Mouse (Mus musculus) lung, postnatal 0 days (tissue): ENCODE results near the gene Papln. TPM values are rescaled to one million over a fixed set of nuclear protein-coding genes. Genes with fewer than 3 reads are reported as not detected.

Experiments used
- ATAC-seq: fragments of 200-750 bp; cut with Nextera tagmentation; 2 replicates; pipeline ENCODE4 v1.8.0; 2017; ENCODE audit warnings: moderate library complexity
- DNase-seq: peaks from one replicate; pipeline ENCODE4 v3.0.0-alpha.2; 2016; ENCODE audit warnings: low spot score
- H3K27ac ChIP-seq: fragments of 300-500 bp; sonication (generic); 2 replicates; pipeline ENCODE4 v1.5.1; 2014; ENCODE audit warnings: antibody characterized with exemption, mild to moderate bottlenecking, low read length, mixed read lengths
- H3K27me3 ChIP-seq: fragments of 300-500 bp; sonication (generic); replicated peaks from 2 replicates; pipeline ENCODE4 v1.6.1; 2014; ENCODE audit warnings: low read length, mixed read lengths; ENCODE audit not compliant: insufficient read depth
- H3K36me3 ChIP-seq: fragments of 300-500 bp; sonication (generic); 2 replicates; pipeline ENCODE4 v1.6.1; 2014; ENCODE audit warnings: low read length, mixed read lengths; ENCODE audit not compliant: insufficient read depth
- H3K4me1 ChIP-seq: fragments of 300-500 bp; sonication (generic); 2 replicates; pipeline ENCODE4 v1.6.1; 2014; ENCODE audit warnings: antibody characterized with exemption, low read depth, low read length, mixed read lengths; ENCODE audit not compliant: insufficient read depth
- H3K4me2 ChIP-seq: fragments of 300-500 bp; sonication (generic); replicated peaks from 2 replicates; pipeline ENCODE4 v1.6.1; 2014; ENCODE audit warnings: low read depth, mild to moderate bottlenecking, low read length, moderate library complexity, mixed read lengths
- H3K4me3 ChIP-seq: fragments of 300-500 bp; sonication (generic); 2 replicates; pipeline ENCODE4 v1.5.1; 2014; ENCODE audit warnings: low read depth, low read length
- H3K9ac ChIP-seq: fragments of 300-500 bp; sonication (generic); replicated peaks from 2 replicates; pipeline ENCODE4 v1.6.1; 2014; ENCODE audit warnings: low read depth, mild to moderate bottlenecking
- H3K9me3 ChIP-seq: fragments of 300-500 bp; sonication (generic); 2 replicates; pipeline ENCODE4 v1.6.1; 2016; ENCODE audit warnings: low read length, mixed read lengths
- CTCF ChIP-seq: IDR thresholded peaks from 2 replicates; pipeline ENCODE4 v1.5.1; 2016; ENCODE audit warnings: antibody characterized with exemption, mild to moderate bottlenecking
- EP300 ChIP-seq: IDR thresholded peaks from 2 replicates; pipeline ENCODE4 v1.6.1; 2016; ENCODE audit warnings: antibody characterized with exemption, mild to moderate bottlenecking, control low read depth
- WGBS: fragments of 180-500 bp; shearing (Covaris S2); extraction: QIAGEN DNeasy Blood & Tissue Kit; methylation state at CpG from one replicate; pipeline ENCODE4 v1.1.7; 2014; 5-methylcytosine and 5-hydroxymethylcytosine counted together
- polyA plus RNA-seq: library from polyadenylated mRNA; unstranded; fragments of >200 nt; fragmentation: Nextera tagmentation; extraction: Ambion mirVana; gene quantifications from 2 replicates; pipeline ENCODE4 v1.2.1, GENCODE M21; 2015

The Papln gene
- 0.29 and 0.30 TPM in 2 replicates for polyA plus RNA-seq

GRCm38 (mm10) chr12:83763311-83764043, at the start of gene Papln:
Gene Papln, plus strand, starts transcription at chr12:83763634.
- Histone ChIP-seq H3K9me3 (no peaks in the 10 kb centered on the region), H3K9ac (peak within 1 kb of the TSS; percentile 16), H3K27ac (no peak within 1 kb of the TSS), H3K4me2 (peak within 1 kb of the TSS; percentile 67), H3K27me3 (no peaks in the 10 kb centered on the region), H3K4me1 (peaks cover 6% of the 10 kb centered on the region; the same call in 1 of the 2 replicates), H3K4me3 (peak within 1 kb of the TSS; percentile 27; the same call in 1 of the 2 replicates), H3K36me3 (no peaks in the 10 kb centered on the region)
- TF ChIP-seq EP300: no peak
- TF ChIP-seq CTCF: no peak
- WGBS: 4% methylated on average over 27 of the region's 31 CpGs
- peak; percentile 27 for ATAC-seq
- DNase-seq: peak; percentile 33

GRCm38 (mm10) chr12:83713749-83714148, 49.7 kb upstream of the Papln start:
- TF ChIP-seq EP300: no peak
- TF ChIP-seq CTCF: peak; percentile 77
- DNase-seq (peak; percentile 77), ATAC-seq (no peak)
- H3K9me3 ChIP-seq: no peaks in the 10 kb centered on the region
- H3K27ac ChIP-seq: no peak overlapping the region
- H3K4me3 ChIP-seq: no peak overlapping the region
- H3K9ac ChIP-seq: no peak overlapping the region
- H3K4me1 ChIP-seq: no peaks in the 10 kb centered on the region
- no peaks in the 10 kb centered on the region for H3K27me3 ChIP-seq
- H3K36me3 ChIP-seq: peaks cover 17% of the 10 kb centered on the region; the same call in 1 of the 2 replicates
- WGBS: 47% methylated on average over 2 of the region's 2 CpGs
- no peak overlapping the region for H3K4me2 ChIP-seq

GRCm38 (mm10) chr12:83716416-83717184, 46.8 kb upstream of the Papln start:
- no peak overlapping the region for H3K9ac ChIP-seq
- no peak overlapping the region for H3K4me3 ChIP-seq
- no peaks in the 10 kb centered on the region for H3K9me3 ChIP-seq
- H3K4me2 ChIP-seq: no peak overlapping the region
- no peak for DNase-seq
- TF ChIP-seq EP300: no peak
- H3K27me3 ChIP-seq: no peaks in the 10 kb centered on the region
- H3K36me3 ChIP-seq: peaks cover 21% of the 10 kb centered on the region; the same call in 1 of the 2 replicates
- no peaks in the 10 kb centered on the region for H3K4me1 ChIP-seq
- ATAC-seq: no peak
- H3K27ac ChIP-seq: no peak overlapping the region
- whole genome bisulfite sequencing: 89% methylated on average over 15 of the region's 15 CpGs

GRCm38 (mm10) chr12:83719431-83719830, 44.0 kb upstream of the Papln start:
- TF ChIP-seq EP300 (no peak), CTCF (no peak)
- 96% methylated on average over 1 of the region's 1 CpGs for WGBS
- H3K4me2 ChIP-seq: no peak overlapping the region
- H3K36me3 ChIP-seq: peaks cover 21% of the 10 kb centered on the region; the same call in 1 of the 2 replicates
- H3K27ac ChIP-seq: no peak overlapping the region
- no peaks in the 10 kb centered on the region for H3K4me1 ChIP-seq
- DNase-seq: no peak
- H3K27me3 ChIP-seq: no peaks in the 10 kb centered on the region
- H3K9me3 ChIP-seq: no peaks in the 10 kb centered on the region
- no peak for ATAC-seq
- H3K4me3 ChIP-seq: no peak overlapping the region
- no peak overlapping the region for H3K9ac ChIP-seq

- Histone ChIP-seq H3K4me2 (no peak overlapping the region), H3K9ac (no peak overlapping the region), H3K36me3 (peaks cover 30% of the 10 kb centered on the region; the same call in 1 of the 2 replicates), H3K9me3 (no peaks in the 10 kb centered on the region), H3K4me3 (no peak overlapping the region), H3K27me3 (no peaks in the 10 kb centered on the region), H3K4me1 (no peaks in the 10 kb centered on the region), H3K27ac (no peak overlapping the region)
- ATAC-seq (no peak), DNase-seq (no peak)
- no peak for TF ChIP-seq EP300
- TF ChIP-seq CTCF: no peak
- 43% methylated on average over 6 of the region's 6 CpGs for WGBS
These were observed 42.2 kb upstream of the Papln start for GRCm38 (mm10) chr12:83721281-83721680.

DNA sequence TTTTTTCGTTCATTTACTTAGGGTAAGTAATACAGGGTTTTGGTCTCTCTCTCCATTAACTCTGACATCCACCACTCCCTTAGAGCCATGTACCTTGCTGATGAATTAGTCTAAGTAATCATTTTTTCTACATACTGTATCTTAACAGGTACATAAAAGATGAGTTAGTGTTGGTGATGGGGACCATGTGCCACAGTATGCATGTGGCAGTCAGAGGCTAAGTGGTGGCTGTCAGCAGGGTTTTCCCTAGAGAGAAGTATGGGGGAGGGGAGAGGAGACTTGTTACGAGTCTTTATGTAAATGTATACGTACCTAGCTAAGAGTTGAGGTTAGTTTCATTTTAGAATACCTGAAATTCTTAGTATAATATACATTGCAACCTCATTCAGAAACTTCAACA, 40.4 kb upstream of the Papln start:
- DNase-seq: no peak
- Histone ChIP-seq H3K9ac (no peak overlapping the region), H3K4me3 (no peak overlapping the region), H3K27me3 (no peaks in the 10 kb centered on the region), H3K9me3 (no peaks in the 10 kb centered on the region), H3K36me3 (peaks cover 28% of the 10 kb centered on the region; the same call in 1 of the 2 replicates), H3K4me2 (no peak overlapping the region), H3K27ac (no peak overlapping the region), H3K4me1 (no peaks in the 10 kb centered on the region)
- WGBS: 77% methylated on average over 3 of the region's 3 CpGs
- no peak for ATAC-seq
- TF ChIP-seq CTCF: no peak
- TF ChIP-seq EP300: no peak
